Comparison of ENCODE assay signal across 7 mouse cellular contexts in genomic region chr2:27813370-27813769, GRCm38 (mm10).
A peak's percentile ranks its signal among the peaks of the same experiment; 100 is the strongest.
DNase-seq lines count a peak whose midpoint lies in the region; ATAC-seq lines count a peak whose summit lies in the region.

No protein-coding gene starts in this region.

- H3K4me2 ChIP-seq in embryonic facial prominence, embryonic 14.5 days (ENCODE audit: low read depth, low read length) = no peak overlapping the region
- no peak overlapping the region for H3K4me2 ChIP-seq in stomach, embryonic 16.5 days (ENCODE audit: low read depth, low read length)

- no peak overlapping the region for H3K4me3 ChIP-seq in embryonic facial prominence, embryonic 14.5 days (ENCODE audit: low read depth, low read length)
- H3K4me3 ChIP-seq in stomach, embryonic 16.5 days (replicated peaks; ENCODE audit: low read length) = no peak overlapping the region
- no peak overlapping the region for H3K4me3 ChIP-seq in midbrain, embryonic 10.5 days

- H3K4me1 ChIP-seq in embryonic facial prominence, embryonic 14.5 days (ENCODE audit: control insufficient read depth, insufficient read depth, low read length) = peaks cover 18% of the 10 kb centered on the region
- peaks cover 17% of the 10 kb centered on the region for H3K4me1 ChIP-seq in stomach, embryonic 16.5 days (ENCODE audit: control insufficient read depth, insufficient read depth, low read length)
- peaks cover 4% of the 10 kb centered on the region; the same call in 1 of the 2 replicates for H3K4me1 ChIP-seq in midbrain, embryonic 10.5 days

- peak overlapping the region; percentile 71 for H3K27ac ChIP-seq in embryonic facial prominence, embryonic 14.5 days (replicated peaks; ENCODE audit: low read depth, low read length)
- peak overlapping the region; percentile 85 for H3K27ac ChIP-seq in stomach, embryonic 16.5 days (ENCODE audit: low read length)
- no peak overlapping the region for H3K27ac ChIP-seq in midbrain, embryonic 10.5 days (replicated peaks)

- intact Hi-C loops in heart, postnatal 36 days (cut with DNase I) = no loop called here

- no peaks in the 10 kb centered on the region for H3K27me3 ChIP-seq in embryonic facial prominence, embryonic 14.5 days (replicated peaks; ENCODE audit: control insufficient read depth, insufficient read depth, low read length)
- H3K27me3 ChIP-seq in stomach, embryonic 16.5 days (ENCODE audit: control insufficient read depth, insufficient read depth, low read length) = no peaks in the 10 kb centered on the region
- no peaks in the 10 kb centered on the region for H3K27me3 ChIP-seq in midbrain, embryonic 10.5 days (ENCODE audit: low read depth, poor library complexity, severe bottlenecking)

- 16% methylated on average over 6 of the region's 6 CpGs for WGBS in embryonic facial prominence, embryonic 14.5 days
- 30% methylated on average over 6 of the region's 6 CpGs for WGBS in stomach, embryonic 16.5 days
- 72% methylated on average over 6 of the region's 6 CpGs for WGBS in midbrain, embryonic 10.5 days

- peak; percentile 44 for DNase-seq in retina, postnatal 1 day
- DNase-seq in retina, embryonic 14.5 days (ENCODE audit: low spot score) = no peak
- DNase-seq in embryonic facial prominence, embryonic 14.5 days (ENCODE audit: low spot score) = peak; percentile 91
- DNase-seq in heart, postnatal 36 days = peak; percentile 45 to 48
- no peak for DNase-seq in midbrain, embryonic 10.5 days (ENCODE audit: low spot score)
- DNase-seq in frontal cortex, postnatal 14 days (ENCODE audit: low spot score in 2 of 2) = no peak

- no peak overlapping the region for H3K9ac ChIP-seq in embryonic facial prominence, embryonic 14.5 days (ENCODE audit: low read depth, low read length)
- H3K9ac ChIP-seq in stomach, embryonic 16.5 days (ENCODE audit: low read length) = no peak overlapping the region

- H3K9me3 ChIP-seq in embryonic facial prominence, embryonic 14.5 days (ENCODE audit: control insufficient read depth, low read length) = no peaks in the 10 kb centered on the region
- no peaks in the 10 kb centered on the region; the same call in 1 of the 2 replicates for H3K9me3 ChIP-seq in stomach, embryonic 16.5 days (replicated peaks; ENCODE audit: control insufficient read depth, low read length)
- no peaks in the 10 kb centered on the region for H3K9me3 ChIP-seq in midbrain, embryonic 10.5 days (replicated peaks)

- peak; percentile 90 for ATAC-seq in embryonic facial prominence, embryonic 14.5 days (ENCODE audit: low read depth)
- peak; percentile 90 for ATAC-seq in stomach, embryonic 16.5 days (ENCODE audit: insufficient read depth, low FRiP score)

- no peaks in the 10 kb centered on the region for H3K36me3 ChIP-seq in embryonic facial prominence, embryonic 14.5 days (ENCODE audit: control insufficient read depth, insufficient read depth, low read length)
- H3K36me3 ChIP-seq in stomach, embryonic 16.5 days (ENCODE audit: control insufficient read depth, insufficient read depth, low read length) = no peaks in the 10 kb centered on the region
- no peaks in the 10 kb centered on the region for H3K36me3 ChIP-seq in midbrain, embryonic 10.5 days

Comparison
In these comparisons a context has a peak if more than half of its experiments do, and no peak if none do; other contexts are left out.
1. DNase-seq: peak in retina, postnatal 1 day (single experiment), embryonic facial prominence, embryonic 14.5 days (single experiment) and heart, postnatal 36 days (2 of 2); none in retina, embryonic 14.5 days (single experiment), midbrain, embryonic 10.5 days (single experiment) and frontal cortex, postnatal 14 days (0 of 2).